In genomic region chr8:95369581-95370326, GRCm38 (mm10) we compare ENCODE assay signal across 9 mouse cellular contexts. TPM values are rescaled to one million over a fixed set of nuclear protein-coding genes. Genes with fewer than 3 reads are reported as not detected.
DNase-seq lines count a peak whose midpoint lies in the region; ATAC-seq and TF ChIP-seq lines count a peak whose summit lies in the region.
"Had no signal": no experiment of that assay in that cellular context is flagged by ENCODE, and none has a peak within 500 bp of the region (broad histone marks: within the 10 kb centered on the region; RNA-seq: fewer than 3 reads in every experiment).

No protein-coding gene starts in this region.

- TF ChIP-seq CTCF in cerebellum, adult 2 months (IDR thresholded peaks at IDR 0.05; ENCODE audit: borderline replicate concordance, insufficient read depth, low read depth, low read length), result no peak

- no peaks in the 10 kb centered on the region for H3K9me3 ChIP-seq in midbrain, embryonic 10.5 days (replicated peaks)
- H3K9me3 ChIP-seq in midbrain, embryonic 13.5 days, result no peaks in the 10 kb centered on the region
- H3K9me3 ChIP-seq in embryonic facial prominence, embryonic 13.5 days, result no peaks in the 10 kb centered on the region
- no peaks in the 10 kb centered on the region for H3K9me3 ChIP-seq in liver, embryonic 15.5 days (replicated peaks)
- no peaks in the 10 kb centered on the region for H3K9me3 ChIP-seq in forebrain, embryonic 12.5 days
- H3K9me3 ChIP-seq: megakaryocyte, embryonic 14.5 days had no signal

- no peaks in the 10 kb centered on the region for H3K27me3 ChIP-seq in midbrain, embryonic 10.5 days (ENCODE audit: low read depth, poor library complexity, severe bottlenecking)
- H3K27me3 ChIP-seq in midbrain, embryonic 13.5 days, result no peaks in the 10 kb centered on the region
- no peaks in the 10 kb centered on the region for H3K27me3 ChIP-seq in embryonic facial prominence, embryonic 13.5 days
- H3K27me3 ChIP-seq in liver, embryonic 15.5 days, result no peaks in the 10 kb centered on the region
- no peaks in the 10 kb centered on the region for H3K27me3 ChIP-seq in forebrain, embryonic 12.5 days
- H3K27me3 ChIP-seq in cerebellum, adult 2 months (ENCODE audit: control insufficient read depth, insufficient read depth, low read length), result no peaks in the 10 kb centered on the region

- WGBS in midbrain, embryonic 10.5 days, result 53% methylated on average over 20 of the region's 20 CpGs
- 55% methylated on average over 20 of the region's 20 CpGs for WGBS in midbrain, embryonic 13.5 days
- WGBS in embryonic facial prominence, embryonic 13.5 days, result 51% methylated on average over 20 of the region's 20 CpGs
- whole genome bisulfite sequencing in liver, embryonic 15.5 days (ENCODE audit: insufficient replicate concordance), result 48% methylated on average over 20 of the region's 20 CpGs
- 55% methylated on average over 20 of the region's 20 CpGs for WGBS in forebrain, embryonic 12.5 days
- 58% methylated on average over 20 of the region's 20 CpGs for WGBS in cerebellum, adult 2 months

- no peak for TF ChIP-seq POLR2A in cerebellum, adult 2 months (IDR thresholded peaks at IDR 0.05; ENCODE audit: borderline replicate concordance, insufficient read depth, low read length)

- H3K9ac ChIP-seq in midbrain, embryonic 13.5 days (replicated peaks), result no peak overlapping the region
- peak overlapping the region; percentile 70 for H3K9ac ChIP-seq in embryonic facial prominence, embryonic 13.5 days
- no peak overlapping the region for H3K9ac ChIP-seq in liver, embryonic 15.5 days
- no peak overlapping the region for H3K9ac ChIP-seq in forebrain, embryonic 12.5 days

- H3K27ac ChIP-seq in midbrain, embryonic 10.5 days (replicated peaks), result no peak overlapping the region; the same call in 1 of the 2 replicates
- H3K27ac ChIP-seq in midbrain, embryonic 13.5 days, result no peak overlapping the region
- H3K27ac ChIP-seq in embryonic facial prominence, embryonic 13.5 days, result peak overlapping the region; percentile 55; the same call in 1 of the 2 replicates
- no peak overlapping the region for H3K27ac ChIP-seq in liver, embryonic 15.5 days (replicated peaks)
- no peak overlapping the region for H3K27ac ChIP-seq in forebrain, embryonic 12.5 days
- H3K27ac ChIP-seq in cerebellum, adult 2 months (ENCODE audit: insufficient read depth, low read length), result no peak overlapping the region

- peaks cover 7% of the 10 kb centered on the region for H3K4me1 ChIP-seq in midbrain, embryonic 10.5 days
- no peaks in the 10 kb centered on the region for H3K4me1 ChIP-seq in midbrain, embryonic 13.5 days (replicated peaks)
- peaks cover 13% of the 10 kb centered on the region for H3K4me1 ChIP-seq in embryonic facial prominence, embryonic 13.5 days
- peaks cover 32% of the 10 kb centered on the region for H3K4me1 ChIP-seq in liver, embryonic 15.5 days (replicated peaks)
- H3K4me1 ChIP-seq in forebrain, embryonic 12.5 days, result no peaks in the 10 kb centered on the region; the same call in 1 of the 2 replicates
- H3K4me1 ChIP-seq in cerebellum, adult 2 months (ENCODE audit: control insufficient read depth, insufficient read depth, low read length), result no peaks in the 10 kb centered on the region

- ATAC-seq in midbrain, embryonic 13.5 days, result no peak
- ATAC-seq in embryonic facial prominence, embryonic 13.5 days (ENCODE audit: insufficient number of reproducible peaks, insufficient read depth, low FRiP score, low TSS enrichment, low read depth), result peak; percentile 75
- ATAC-seq in liver, embryonic 15.5 days (ENCODE audit: insufficient read depth), result peak; percentile 34; the same call in 1 of the 2 replicates
- ATAC-seq in forebrain, embryonic 12.5 days (ENCODE audit: low FRiP score), result no peak

- peak; percentile 27 for DNase-seq in midbrain, embryonic 10.5 days (ENCODE audit: low spot score)
- peak; percentile 76 for DNase-seq in yolk sac, embryonic 10.5 days (ENCODE audit: low spot score)
- no peak for DNase-seq in cerebellum, adult 2 months
- DNase-seq: heart, adult 11 months had no signal

- no peak overlapping the region for H3K4me2 ChIP-seq in midbrain, embryonic 13.5 days (replicated peaks)
- peak overlapping the region; percentile 63 for H3K4me2 ChIP-seq in embryonic facial prominence, embryonic 13.5 days
- peak overlapping the region; percentile 45 for H3K4me2 ChIP-seq in liver, embryonic 15.5 days
- H3K4me2 ChIP-seq in forebrain, embryonic 12.5 days, result no peak overlapping the region

- peaks cover 84% of the 10 kb centered on the region for H3K36me3 ChIP-seq in midbrain, embryonic 10.5 days
- H3K36me3 ChIP-seq in midbrain, embryonic 13.5 days, result peaks cover 67% of the 10 kb centered on the region
- H3K36me3 ChIP-seq in embryonic facial prominence, embryonic 13.5 days, result peaks cover 8% of the 10 kb centered on the region
- no peaks in the 10 kb centered on the region for H3K36me3 ChIP-seq in liver, embryonic 15.5 days (replicated peaks)
- peaks cover 67% of the 10 kb centered on the region for H3K36me3 ChIP-seq in forebrain, embryonic 12.5 days (replicated peaks)

- H3K4me3 ChIP-seq in midbrain, embryonic 10.5 days, result no peak overlapping the region
- no peak overlapping the region for H3K4me3 ChIP-seq in midbrain, embryonic 13.5 days (replicated peaks)
- peak overlapping the region; percentile 39 for H3K4me3 ChIP-seq in embryonic facial prominence, embryonic 13.5 days
- no peak overlapping the region for H3K4me3 ChIP-seq in liver, embryonic 15.5 days (replicated peaks)
- H3K4me3 ChIP-seq in forebrain, embryonic 12.5 days (replicated peaks), result no peak overlapping the region
- no peak overlapping the region for H3K4me3 ChIP-seq in cerebellum, adult 2 months (replicated peaks; ENCODE audit: insufficient read depth, low read depth, low read length)

RNA-seq across cellular contexts. Expression of gene Mmp15, which starts 17.7 kb away (rescaled TPM):
- 12.8 and 14.8 TPM in 2 replicates for polyA plus RNA-seq in midbrain, embryonic 10.5 days (2016; fragmentation: Nextera tagmentation; extraction: Ambion mirVana)
- 12.1 and 15.3 TPM in 2 replicates for polyA plus RNA-seq in midbrain, embryonic 13.5 days (2015; fragmentation: Nextera tagmentation; extraction: Ambion mirVana)
- polyA plus RNA-seq in embryonic facial prominence, embryonic 13.5 days (2015; fragmentation: Nextera tagmentation; extraction: Ambion mirVana), result 8.4 and 8.5 TPM in 2 replicates
- 1.1 and 1.2 TPM in 2 replicates for polyA plus RNA-seq in liver, embryonic 15.5 days (2015; fragmentation: Nextera tagmentation; extraction: Ambion mirVana)
- polyA plus RNA-seq in forebrain, embryonic 12.5 days (2016; fragmentation: Nextera tagmentation; extraction: Ambion mirVana), result 22.8 and 24.6 TPM in 2 replicates
- polyA plus RNA-seq in cerebellum, adult 2 months (2012; rRNA removed), result 10.6 and 12.1 TPM in 2 replicates

RNA-seq across cellular contexts. Expression of gene Usb1, which starts 37.7 kb away (rescaled TPM):
- 47.7 and 50.1 TPM in 2 replicates for polyA plus RNA-seq in midbrain, embryonic 10.5 days (2016; fragmentation: Nextera tagmentation; extraction: Ambion mirVana)
- 34.4 and 36.9 TPM in 2 replicates for polyA plus RNA-seq in midbrain, embryonic 13.5 days (2015; fragmentation: Nextera tagmentation; extraction: Ambion mirVana)
- polyA plus RNA-seq in embryonic facial prominence, embryonic 13.5 days (2015; fragmentation: Nextera tagmentation; extraction: Ambion mirVana), result 44.2 and 45.2 TPM in 2 replicates
- 11.4 and 11.7 TPM in 2 replicates for polyA plus RNA-seq in liver, embryonic 15.5 days (2015; fragmentation: Nextera tagmentation; extraction: Ambion mirVana)
- 41.7 and 42.5 TPM in 2 replicates for polyA plus RNA-seq in forebrain, embryonic 12.5 days (2016; fragmentation: Nextera tagmentation; extraction: Ambion mirVana)
- polyA plus RNA-seq in cerebellum, adult 2 months (2012; rRNA removed), result 12.4 and 14.2 TPM in 2 replicates

RNA-seq across cellular contexts. Expression of gene Zfp319, which starts 38.0 kb away (rescaled TPM):
- polyA plus RNA-seq in midbrain, embryonic 10.5 days (2016; fragmentation: Nextera tagmentation; extraction: Ambion mirVana), result 11.1 and 14.1 TPM in 2 replicates
- polyA plus RNA-seq in midbrain, embryonic 13.5 days (2015; fragmentation: Nextera tagmentation; extraction: Ambion mirVana), result 18.3 and 19.5 TPM in 2 replicates
- 9.7 and 10.9 TPM in 2 replicates for polyA plus RNA-seq in embryonic facial prominence, embryonic 13.5 days (2015; fragmentation: Nextera tagmentation; extraction: Ambion mirVana)
- polyA plus RNA-seq in liver, embryonic 15.5 days (2015; fragmentation: Nextera tagmentation; extraction: Ambion mirVana), result 0.89 and 1.2 TPM in 2 replicates
- 18.1 and 20.1 TPM in 2 replicates for polyA plus RNA-seq in forebrain, embryonic 12.5 days (2016; fragmentation: Nextera tagmentation; extraction: Ambion mirVana)
- 11.0 and 11.6 TPM in 2 replicates for polyA plus RNA-seq in cerebellum, adult 2 months (2012; rRNA removed)

RNA-seq across cellular contexts. Expression of gene Tepp, which starts 59.4 kb away (rescaled TPM):
- 0.37 TPM in 1 of 2 replicates, not detected in the other for polyA plus RNA-seq in midbrain, embryonic 10.5 days (2016; fragmentation: Nextera tagmentation; extraction: Ambion mirVana)
- polyA plus RNA-seq in midbrain, embryonic 13.5 days (2015; fragmentation: Nextera tagmentation; extraction: Ambion mirVana), result 0.70 TPM in 1 of 2 replicates, not detected in the other
- polyA plus RNA-seq in embryonic facial prominence, embryonic 13.5 days (2015; fragmentation: Nextera tagmentation; extraction: Ambion mirVana), result 1.0 TPM in 1 of 2 replicates, not detected in the other
- not detected in 2 replicates for polyA plus RNA-seq in liver, embryonic 15.5 days (2015; fragmentation: Nextera tagmentation; extraction: Ambion mirVana)
- not detected in 2 replicates for polyA plus RNA-seq in forebrain, embryonic 12.5 days (2016; fragmentation: Nextera tagmentation; extraction: Ambion mirVana)
- polyA plus RNA-seq in cerebellum, adult 2 months (2012; rRNA removed), result 0.18 and 0.89 TPM in 2 replicates

Comparison
In these comparisons a context has a peak if more than half of its experiments do, and no peak if none do; other contexts are left out.
1. DNase-seq: peak in midbrain, embryonic 10.5 days (single experiment) and yolk sac, embryonic 10.5 days (single experiment); none in cerebellum, adult 2 months (0 of 2).
2. ATAC-seq: peak in embryonic facial prominence, embryonic 13.5 days (single experiment) and liver, embryonic 15.5 days (single experiment); none in midbrain, embryonic 13.5 days (single experiment) and forebrain, embryonic 12.5 days (single experiment).
3. H3K4me2 ChIP-seq: peak in embryonic facial prominence, embryonic 13.5 days (single experiment) and liver, embryonic 15.5 days (single experiment); none in midbrain, embryonic 13.5 days (single experiment) and forebrain, embryonic 12.5 days (single experiment).